ENCODE assay signal across 14 mouse cellular contexts in genomic region chr9:68881896-68882295, GRCm38 (mm10).
A peak's percentile ranks its signal among the peaks of the same experiment; 100 is the strongest.
DNase-seq lines count a peak whose midpoint lies in the region; ATAC-seq and TF ChIP-seq lines count a peak whose summit lies in the region.
"Had no signal": no experiment of that assay in that cellular context is flagged by ENCODE, and none has a peak within 500 bp of the region (broad histone marks: within the 10 kb centered on the region; RNA-seq: fewer than 3 reads in every experiment).

No protein-coding gene starts in this region.

- no peak overlapping the region for H3K4me3 ChIP-seq in neural tube, embryonic 13.5 days
- H3K4me3 ChIP-seq in lung, postnatal 0 days (ENCODE audit: low read depth, low read length): no peak overlapping the region
- H3K4me3 ChIP-seq: embryonic facial prominence, embryonic 15.5 days; limb, embryonic 10.5 days had no signal

- peak; percentile 23 for DNase-seq in kidney, postnatal 10 days
- DNase-seq in kidney, adult 11 months: no peak
- no peak for DNase-seq in neural tube, embryonic 10.5 days (ENCODE audit: extremely low spot score, low spot score)
- peak; percentile 56 for DNase-seq in lung, postnatal 0 days (ENCODE audit: low spot score)
- no peak for DNase-seq in cerebellum, adult 9-11 months
- no peak for DNase-seq in spleen, postnatal 14 days (ENCODE audit: low spot score in 2 of 2)
- DNase-seq: adrenal gland, postnatal 10 days; cerebellum, adult 2 months; gastrocnemius, postnatal 25 days; thymus, postnatal 4 days had no signal

- H3K9me3 ChIP-seq in neural tube, embryonic 13.5 days: no peaks in the 10 kb centered on the region
- H3K9me3 ChIP-seq in lung, postnatal 0 days (ENCODE audit: low read length): no peaks in the 10 kb centered on the region
- H3K9me3 ChIP-seq: embryonic facial prominence, embryonic 15.5 days; limb, embryonic 10.5 days had no signal

- H3K27me3 ChIP-seq in neural tube, embryonic 13.5 days: no peaks in the 10 kb centered on the region
- no peaks in the 10 kb centered on the region for H3K27me3 ChIP-seq in lung, postnatal 0 days (replicated peaks; ENCODE audit: insufficient read depth, low read length)
- H3K27me3 ChIP-seq: embryonic facial prominence, embryonic 15.5 days had no signal

- H3K27ac ChIP-seq in neural tube, embryonic 13.5 days (replicated peaks): 0 out of 2 replicates have a peak overlapping the region, but pooled peaks have one; percentile 35
- no peak overlapping the region for H3K27ac ChIP-seq in lung, postnatal 0 days (ENCODE audit: low read length)
- H3K27ac ChIP-seq: embryonic facial prominence, embryonic 15.5 days; limb, embryonic 10.5 days had no signal

- TF ChIP-seq CTCF in lung, postnatal 0 days (IDR thresholded peaks at IDR 0.05): no peak

- TF ChIP-seq EP300 in lung, postnatal 0 days (IDR thresholded peaks at IDR 0.05): peak; percentile 69

- peak; percentile 50; the same call in 1 of the 2 replicates for ATAC-seq in neural tube, embryonic 13.5 days (ENCODE audit: low read depth)
- ATAC-seq in lung, postnatal 0 days: peak; percentile 84
- ATAC-seq in megakaryocyte progenitor cell, adult 5-6 weeks (replicated peaks; ENCODE audit: poor library complexity): no peak

- no peak overlapping the region for H3K9ac ChIP-seq in neural tube, embryonic 13.5 days
- no peak overlapping the region for H3K9ac ChIP-seq in lung, postnatal 0 days (replicated peaks; ENCODE audit: low read depth)
- H3K9ac ChIP-seq: embryonic facial prominence, embryonic 15.5 days had no signal

- 27% methylated on average over 6 of the region's 6 CpGs for WGBS in neural tube, embryonic 13.5 days
- 24% methylated on average over 6 of the region's 6 CpGs for WGBS in lung, postnatal 0 days

- no peak overlapping the region for H3K4me2 ChIP-seq in neural tube, embryonic 13.5 days
- no peak overlapping the region for H3K4me2 ChIP-seq in lung, postnatal 0 days (replicated peaks; ENCODE audit: low read depth, low read length)
- H3K4me2 ChIP-seq: embryonic facial prominence, embryonic 15.5 days had no signal

- no peaks in the 10 kb centered on the region for H3K36me3 ChIP-seq in neural tube, embryonic 13.5 days
- no peaks in the 10 kb centered on the region for H3K36me3 ChIP-seq in lung, postnatal 0 days (ENCODE audit: insufficient read depth, low read length)
- H3K36me3 ChIP-seq: embryonic facial prominence, embryonic 15.5 days; limb, embryonic 10.5 days had no signal

- H3K4me1 ChIP-seq in neural tube, embryonic 13.5 days (replicated peaks): peaks cover 44% of the 10 kb centered on the region
- peaks cover 14% of the 10 kb centered on the region for H3K4me1 ChIP-seq in lung, postnatal 0 days (ENCODE audit: insufficient read depth, low read depth, low read length)

Comparison
In these comparisons a context has a peak if more than half of its experiments do, and no peak if none do; other contexts are left out.
1. DNase-seq: peak in kidney, postnatal 10 days (single experiment) and lung, postnatal 0 days (single experiment); none in kidney, adult 11 months (single experiment), neural tube, embryonic 10.5 days (single experiment), cerebellum, adult 9-11 months (single experiment) and spleen, postnatal 14 days (0 of 2).